Comparison of ENCODE assay signal across 8 mouse cellular contexts in the genomic region with DNA sequence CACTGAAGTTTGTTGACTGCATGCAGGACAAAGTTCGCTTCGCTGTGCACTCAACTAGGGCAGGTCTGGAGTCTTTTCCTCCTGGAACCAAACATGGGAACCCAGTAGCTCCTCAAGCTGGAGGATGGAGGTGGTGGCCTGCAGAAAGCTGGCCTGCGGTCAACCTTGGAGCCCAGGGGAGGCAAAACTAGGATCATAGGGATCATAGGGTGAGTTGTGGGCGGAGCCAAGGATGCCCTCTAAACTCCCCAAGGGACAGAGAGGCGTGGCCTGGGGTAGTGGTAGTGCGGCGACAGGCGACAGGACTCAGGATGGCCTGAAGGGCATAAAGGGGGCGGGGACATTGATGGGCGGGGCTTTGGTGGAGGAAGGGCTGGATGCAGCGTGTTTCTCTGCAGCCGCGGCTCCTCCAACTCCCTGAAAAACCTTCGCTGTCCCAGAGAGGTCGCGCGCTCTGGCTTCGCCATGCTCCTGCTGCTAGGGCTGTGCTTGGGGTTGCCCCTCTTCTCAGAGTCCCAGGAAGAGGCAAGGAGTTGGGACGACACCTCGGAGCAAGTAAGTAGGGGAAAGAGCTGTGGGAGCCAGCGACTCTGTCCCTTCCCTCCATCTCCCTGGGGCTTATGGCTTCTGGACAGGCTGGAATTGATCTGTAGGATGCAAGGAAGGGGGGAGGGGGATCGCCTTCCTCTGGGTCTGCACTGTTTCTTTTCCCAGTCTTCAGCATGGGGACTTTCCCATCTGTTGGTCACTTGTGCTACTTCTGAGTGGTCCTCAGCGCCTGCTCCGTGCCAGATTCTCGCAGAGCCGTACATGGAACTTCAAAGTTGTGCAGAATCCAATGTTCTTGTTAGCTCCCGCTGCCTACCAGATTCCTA. TPM values are rescaled to one million over a fixed set of nuclear protein-coding genes. Genes with fewer than 3 reads are reported as not detected.
DNase-seq lines count a peak whose midpoint lies in the region; ATAC-seq lines count a peak whose summit lies in the region.

A gene (plus strand): TSS at position 371 of the 875 bp plus-strand sequence.

- H3K4me2 ChIP-seq in limb, embryonic 12.5 days, result peak within 1 kb of the TSS; percentile 92
- H3K4me2 ChIP-seq in midbrain, embryonic 12.5 days (replicated peaks), result peak within 1 kb of the TSS; percentile 90
- H3K4me2 ChIP-seq in stomach, embryonic 15.5 days, result peak within 1 kb of the TSS; percentile 81

- no peaks in the 10 kb centered on the region for H3K36me3 ChIP-seq in limb, embryonic 12.5 days
- no peaks in the 10 kb centered on the region for H3K36me3 ChIP-seq in midbrain, embryonic 12.5 days
- no peaks in the 10 kb centered on the region for H3K36me3 ChIP-seq in stomach, embryonic 15.5 days

- peaks cover 4% of the 10 kb centered on the region; the same call in 1 of the 2 replicates for H3K27me3 ChIP-seq in limb, embryonic 12.5 days
- 0 out of 2 replicates have a peak, but pooled peaks cover 17% of the 10 kb centered on the region for H3K27me3 ChIP-seq in midbrain, embryonic 12.5 days
- no peaks in the 10 kb centered on the region for H3K27me3 ChIP-seq in stomach, embryonic 15.5 days (replicated peaks)

- H3K27ac ChIP-seq in limb, embryonic 12.5 days, result no peak within 1 kb of the TSS
- H3K27ac ChIP-seq in midbrain, embryonic 12.5 days (replicated peaks), result no peak within 1 kb of the TSS
- H3K27ac ChIP-seq in stomach, embryonic 15.5 days, result no peak within 1 kb of the TSS

- ATAC-seq in inflammation-experienced regulatory T-cells, adult 6 months, result peak; percentile 71
- peak; percentile 69 for ATAC-seq in limb, embryonic 12.5 days (ENCODE audit: insufficient number of reproducible peaks, insufficient read depth, low FRiP score, low TSS enrichment, low read depth)
- peak; percentile 90 for ATAC-seq in midbrain, embryonic 12.5 days (ENCODE audit: low FRiP score, low read depth)
- ATAC-seq in stomach, embryonic 15.5 days (ENCODE audit: insufficient read depth, low FRiP score, low read depth), result peak; percentile 70

- peak within 1 kb of the TSS; percentile 60 for H3K9ac ChIP-seq in limb, embryonic 12.5 days (replicated peaks)
- peak within 1 kb of the TSS; percentile 47 for H3K9ac ChIP-seq in midbrain, embryonic 12.5 days (replicated peaks)
- H3K9ac ChIP-seq in stomach, embryonic 15.5 days, result peak within 1 kb of the TSS; percentile 9; the same call in 1 of the 2 replicates

- H3K4me1 ChIP-seq in limb, embryonic 12.5 days (replicated peaks), result peaks cover 14% of the 10 kb centered on the region
- peaks cover 13% of the 10 kb centered on the region; the same call in 1 of the 2 replicates for H3K4me1 ChIP-seq in midbrain, embryonic 12.5 days
- peaks cover 8% of the 10 kb centered on the region; the same call in 1 of the 2 replicates for H3K4me1 ChIP-seq in stomach, embryonic 15.5 days

- peak within 1 kb of the TSS; percentile 48 for H3K4me3 ChIP-seq in limb, embryonic 12.5 days (replicated peaks)
- H3K4me3 ChIP-seq in midbrain, embryonic 12.5 days, result peak within 1 kb of the TSS; percentile 48
- H3K4me3 ChIP-seq in stomach, embryonic 15.5 days (replicated peaks), result peak within 1 kb of the TSS; percentile 49

- DNase-seq in WW6 (ENCODE audit: low read depth, low spot score), result peak; percentile 58
- peak; percentile 12 for DNase-seq in c-Kit-negative CD71-positive TER-119-positive erythroid progenitor cells, embryonic 14.5 days (ENCODE audit: low read depth, low spot score)
- peak; percentile 60 for DNase-seq in gastrocnemius, postnatal 10 days
- no peak for DNase-seq in right cerebral cortex, adult 18-20 months

- WGBS in limb, embryonic 12.5 days, result 7% methylated on average over 27 of the region's 27 CpGs
- WGBS in midbrain, embryonic 12.5 days, result 8% methylated on average over 27 of the region's 27 CpGs
- 7% methylated on average over 27 of the region's 27 CpGs for WGBS in stomach, embryonic 15.5 days

- no peaks in the 10 kb centered on the region for H3K9me3 ChIP-seq in limb, embryonic 12.5 days
- H3K9me3 ChIP-seq in midbrain, embryonic 12.5 days, result no peaks in the 10 kb centered on the region
- H3K9me3 ChIP-seq in stomach, embryonic 15.5 days, result no peaks in the 10 kb centered on the region

RNA-seq across cellular contexts. Expression of the gene that starts here (rescaled TPM):
- total RNA-seq in gastrocnemius, postnatal 10 days (2021), result 10 to 100 TPM; 65.9 to 76.6 TPM
- 10 to 100 TPM in 1 of 3 experiments, 1 to 10 TPM in 2; 6.5 to 11.0 (median 7.3) TPM for polyA plus RNA-seq in inflammation-experienced regulatory T-cells, adult 6 months (2017; shearing (Covaris generic))
- 2.8 TPM in 2 replicates for polyA plus RNA-seq in limb, embryonic 12.5 days (2016; fragmentation: Nextera tagmentation; extraction: Ambion mirVana)
- 6.5 and 8.6 TPM in 2 replicates for polyA plus RNA-seq in midbrain, embryonic 12.5 days (2016; fragmentation: Nextera tagmentation; extraction: Ambion mirVana)
- 17.1 and 19.4 TPM in 2 replicates for polyA plus RNA-seq in stomach, embryonic 15.5 days (2015; fragmentation: Nextera tagmentation; extraction: Ambion mirVana)

Comparison
In these comparisons a context has a peak if more than half of its experiments do, and no peak if none do; other contexts are left out.
1. H3K9ac ChIP-seq: peak in every context shown above with its lines; median percentile 60 in limb, embryonic 12.5 days; 47 in midbrain, embryonic 12.5 days; 9 in stomach, embryonic 15.5 days.